Mouse (Mus musculus) forebrain, embryonic 14.5 days (tissue): Measurements from ENCODE around the gene Angptl8. TPM values are rescaled to one million over a fixed set of nuclear protein-coding genes. Genes with fewer than 3 reads are reported as not detected.
A peak's percentile ranks its signal among the peaks of the same experiment; 100 is the strongest.

Source experiments
- ATAC-seq: fragments of 200-750 bp; cut with Nextera tagmentation; 2 replicates; pipeline ENCODE4 v1.8.0; 2017; ENCODE audit warnings: mild to moderate bottlenecking, moderate library complexity
- DNase-seq: peaks from one replicate; pipeline ENCODE4 v3.0.0-alpha.2; 2015; ENCODE audit warnings: low spot score
- H3K27ac ChIP-seq: fragments of 300-500 bp; sonication (generic); 2 replicates; pipeline ENCODE4 v1.5.1; 2014; ENCODE audit warnings: low read depth, mild to moderate bottlenecking, control low read depth, low read length, moderate library complexity
- H3K27me3 ChIP-seq: fragments of 300-500 bp; sonication (generic); replicated peaks from 2 replicates; pipeline ENCODE4 v1.6.1; 2014; ENCODE audit warnings: low read length, control low read depth, mixed read lengths; ENCODE audit not compliant: control insufficient read depth, insufficient read depth
- H3K36me3 ChIP-seq: fragments of 300-500 bp; sonication (generic); 2 replicates; pipeline ENCODE4 v1.6.1; 2014; ENCODE audit warnings: low read length, control low read depth; ENCODE audit not compliant: control insufficient read depth, insufficient read depth
- H3K4me1 ChIP-seq: fragments of 300-500 bp; sonication (generic); 2 replicates; pipeline ENCODE4 v1.6.1; 2014; ENCODE audit warnings: antibody characterized with exemption, low read length, control low read depth; ENCODE audit not compliant: control insufficient read depth, insufficient read depth
- H3K4me2 ChIP-seq: fragments of 300-500 bp; sonication (generic); 2 replicates; pipeline ENCODE4 v1.6.1; 2014; ENCODE audit warnings: mild to moderate bottlenecking, control low read depth, low read length
- H3K4me3 ChIP-seq: fragments of 300-500 bp; sonication (generic); 2 replicates; pipeline ENCODE4 v1.5.1; 2014; ENCODE audit warnings: low read depth, low read length, control low read depth
- H3K9ac ChIP-seq: fragments of 300-500 bp; sonication (generic); 2 replicates; pipeline ENCODE4 v1.6.1; 2014; ENCODE audit warnings: mild to moderate bottlenecking, low read length, control low read depth, moderate library complexity
- H3K9me3 ChIP-seq: fragments of 300-500 bp; sonication (generic); replicated peaks from 2 replicates; pipeline ENCODE4 v1.6.1; 2016; ENCODE audit warnings: low read length, control low read depth, mixed read lengths; ENCODE audit not compliant: control insufficient read depth
- WGBS: fragments of 180-500 bp; shearing (Covaris S2); extraction: QIAGEN DNeasy Blood & Tissue Kit; methylation state at CpG from one replicate; pipeline ENCODE4 v1.1.7; 2014; 5-methylcytosine and 5-hydroxymethylcytosine counted together
- polyA plus RNA-seq: library from polyadenylated mRNA; unstranded; fragments of >200 nt; fragmentation: Nextera tagmentation; extraction: Ambion mirVana; gene quantifications from 2 replicates; pipeline ENCODE4 v1.2.1, GENCODE M21; 2014

Gene Angptl8
- polyA plus RNA-seq, 1 experiment from 2014 or later, result not detected

DNA sequence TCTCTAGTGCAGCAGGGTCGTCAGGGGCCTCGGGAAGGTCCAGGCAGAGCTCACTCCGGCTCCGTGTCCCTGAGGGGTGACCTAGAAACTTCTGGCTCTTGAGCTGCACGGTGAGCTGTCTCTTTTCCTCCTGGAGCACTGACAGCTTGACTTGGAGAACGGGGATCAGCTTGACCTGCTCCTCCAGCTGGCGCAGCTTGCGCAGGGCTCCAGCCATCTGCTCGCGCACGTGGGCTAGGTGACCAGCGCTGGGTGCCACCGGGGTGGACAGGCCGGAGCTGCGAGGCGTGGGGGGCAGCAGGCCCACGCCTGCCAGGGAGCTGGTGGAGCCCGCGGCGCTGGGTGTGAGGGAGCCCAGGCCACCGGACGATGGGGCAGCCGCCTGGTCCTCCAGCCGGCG lies 40.4 kb upstream of the Angptl8 start:
- Histone ChIP-seq H3K9ac (no peak overlapping the region), H3K9me3 (no peaks in the 10 kb centered on the region), H3K36me3 (no peaks in the 10 kb centered on the region), H3K4me3 (no peak overlapping the region), H3K4me2 (no peak overlapping the region), H3K4me1 (peaks cover 7% of the 10 kb centered on the region), H3K27me3 (no peaks in the 10 kb centered on the region), H3K27ac (no peak overlapping the region)
- no peak for ATAC-seq
- DNase-seq, result no peak
- 96% methylated on average over 25 of the region's 25 CpGs for WGBS

DNA sequence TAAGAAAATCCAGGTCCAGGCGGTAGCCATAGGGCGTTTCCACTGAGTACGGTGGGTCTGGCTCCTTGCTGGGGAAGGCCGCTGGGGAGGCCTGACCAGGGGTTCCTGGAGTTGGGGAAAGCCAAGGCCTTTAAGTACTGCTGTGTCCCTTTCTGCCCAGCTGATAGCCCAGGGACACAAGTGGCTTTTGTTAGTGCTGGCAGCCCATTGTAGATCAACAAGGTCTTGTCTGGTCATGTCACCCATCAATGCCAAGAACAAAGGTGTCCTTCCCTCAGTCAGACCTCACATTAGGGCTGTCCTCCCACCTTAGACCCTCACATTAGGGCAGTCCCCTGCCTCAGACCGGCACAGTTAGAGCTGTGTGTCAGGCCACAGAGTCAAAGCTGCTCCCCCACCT lies 39.7 kb upstream of the Angptl8 start:
- Histone ChIP-seq H3K27ac (no peak overlapping the region), H3K27me3 (no peaks in the 10 kb centered on the region), H3K9me3 (no peaks in the 10 kb centered on the region), H3K4me2 (no peak overlapping the region), H3K4me3 (no peak overlapping the region), H3K36me3 (no peaks in the 10 kb centered on the region), H3K9ac (no peak overlapping the region), H3K4me1 (peaks cover 7% of the 10 kb centered on the region)
- WGBS, result 90% methylated on average over 5 of the region's 5 CpGs
- no peak for ATAC-seq
- no peak for DNase-seq

- no peak overlapping the region for H3K9ac ChIP-seq
- WGBS, result 77% methylated on average over 3 of the region's 3 CpGs
- H3K9me3 ChIP-seq, result no peaks in the 10 kb centered on the region
- no peak for ATAC-seq
- H3K36me3 ChIP-seq, result no peaks in the 10 kb centered on the region
- no peak for DNase-seq
- no peak overlapping the region for H3K27ac ChIP-seq
- H3K4me3 ChIP-seq, result no peak overlapping the region
- H3K4me2 ChIP-seq, result no peak overlapping the region
- peaks cover 7% of the 10 kb centered on the region for H3K4me1 ChIP-seq
- H3K27me3 ChIP-seq, result no peaks in the 10 kb centered on the region
Measured at GRCm38 (mm10) chr9:21796259-21796658, 39.1 kb upstream of the Angptl8 start.

DNA sequence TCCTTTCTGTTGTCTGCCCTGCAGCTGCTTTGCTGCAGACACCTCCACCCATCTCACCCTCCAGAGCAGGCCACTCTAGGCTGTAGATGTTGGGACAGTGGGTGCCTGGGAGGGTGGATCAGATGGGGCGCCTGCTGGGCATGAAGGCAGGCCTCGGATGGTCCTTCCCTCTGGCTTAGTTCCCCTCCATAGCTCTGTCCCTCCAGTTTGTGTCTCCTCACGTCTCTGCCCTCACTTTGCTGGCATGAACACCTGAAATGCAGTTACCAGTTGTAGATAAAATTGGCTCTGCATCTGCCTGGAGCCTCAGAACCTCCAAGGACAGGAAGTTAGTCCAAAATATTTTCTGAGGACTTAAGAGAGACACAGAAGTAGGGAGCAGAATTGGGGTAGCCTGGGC lies 38.4 kb upstream of the Angptl8 start:
- WGBS, result 83% methylated on average over 3 of the region's 3 CpGs
- no peak overlapping the region for H3K4me3 ChIP-seq
- no peak for DNase-seq
- no peaks in the 10 kb centered on the region for H3K27me3 ChIP-seq
- H3K27ac ChIP-seq, result no peak overlapping the region
- H3K9me3 ChIP-seq, result no peaks in the 10 kb centered on the region
- no peak for ATAC-seq
- no peak overlapping the region for H3K9ac ChIP-seq
- no peaks in the 10 kb centered on the region for H3K36me3 ChIP-seq
- H3K4me2 ChIP-seq, result no peak overlapping the region
- H3K4me1 ChIP-seq, result peaks cover 7% of the 10 kb centered on the region

GRCm38 (mm10) chr9:21797921-21798344 lies 37.4 kb upstream of the Angptl8 start:
- peaks cover 7% of the 10 kb centered on the region for H3K4me1 ChIP-seq
- DNase-seq, result peak; percentile 28
- H3K36me3 ChIP-seq, result no peaks in the 10 kb centered on the region
- under 1% methylated on average over 26 of the region's 26 CpGs for WGBS
- H3K9me3 ChIP-seq, result no peaks in the 10 kb centered on the region
- peak; percentile 59 for ATAC-seq
- peak overlapping the region; percentile 68 for H3K9ac ChIP-seq
- H3K27me3 ChIP-seq, result no peaks in the 10 kb centered on the region
- H3K27ac ChIP-seq, result peak overlapping the region; percentile 52; the same call in 1 of the 2 replicates
- H3K4me3 ChIP-seq, result peak overlapping the region; percentile 51
- peak overlapping the region; percentile 87 for H3K4me2 ChIP-seq

GRCm38 (mm10) chr9:21798345-21799009 lies 36.8 kb upstream of the Angptl8 start, which contains the start of gene Kank2:
Gene Kank2, minus strand, starts transcription at chr9:21798744.
- Histone ChIP-seq H3K36me3 (no peaks in the 10 kb centered on the region), H3K9ac (peak within 1 kb of the TSS; percentile 68), H3K4me3 (peak within 1 kb of the TSS; percentile 51), H3K4me2 (peak within 1 kb of the TSS; percentile 87), H3K4me1 (peaks cover 7% of the 10 kb centered on the region), H3K27me3 (no peaks in the 10 kb centered on the region), H3K27ac (peak within 1 kb of the TSS; percentile 52; the same call in 1 of the 2 replicates), H3K9me3 (no peaks in the 10 kb centered on the region)
- ATAC-seq (peak; percentile 86), DNase-seq (peak; percentile 74)
- under 1% methylated on average over 50 of the region's 52 CpGs for WGBS

DNA sequence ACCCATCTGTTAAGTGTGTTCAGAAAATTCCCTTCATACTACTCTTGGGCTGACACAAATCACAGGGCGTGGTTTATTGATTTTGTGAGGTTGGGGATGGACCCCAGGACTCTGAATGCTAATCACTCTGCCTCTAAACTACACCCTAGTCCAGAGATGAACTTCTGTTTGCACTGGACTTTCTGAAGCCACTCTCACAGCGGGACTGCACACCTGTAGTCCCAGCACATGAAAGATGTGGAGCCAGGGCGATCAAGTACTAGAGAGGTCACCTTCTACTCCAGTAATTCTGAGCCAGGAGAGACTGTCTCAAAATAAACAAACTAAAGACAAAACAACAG lies 36.3 kb upstream of the Angptl8 start:
- H3K4me3 ChIP-seq, result peak overlapping the region; percentile 51; the same call in 1 of the 2 replicates

GRCm38 (mm10) chr9:21801121-21801520 lies 34.2 kb upstream of the Angptl8 start:
- H3K4me1 ChIP-seq, result peaks cover 7% of the 10 kb centered on the region
- H3K9ac ChIP-seq, result no peak overlapping the region
- H3K27ac ChIP-seq, result no peak overlapping the region
- no peaks in the 10 kb centered on the region for H3K9me3 ChIP-seq
- no peak overlapping the region for H3K4me2 ChIP-seq
- WGBS, result 74% methylated on average over 7 of the region's 7 CpGs
- H3K4me3 ChIP-seq, result no peak overlapping the region
- no peaks in the 10 kb centered on the region for H3K27me3 ChIP-seq
- ATAC-seq (no peak), DNase-seq (no peak)
- no peaks in the 10 kb centered on the region for H3K36me3 ChIP-seq

More for the DNA sequence above, 36.3 kb upstream of the Angptl8 start:
- Histone ChIP-seq H3K27ac (no peak overlapping the region), H3K9me3 (no peaks in the 10 kb centered on the region), H3K4me1 (peaks cover 7% of the 10 kb centered on the region), H3K9ac (no peak overlapping the region), H3K27me3 (no peaks in the 10 kb centered on the region), H3K36me3 (no peaks in the 10 kb centered on the region), H3K4me2 (peak overlapping the region; percentile 87)
- WGBS, result 57% methylated on average over 3 of the region's 3 CpGs
- ATAC-seq (no peak), DNase-seq (no peak)

- H3K36me3 ChIP-seq, result no peaks in the 10 kb centered on the region
- DNase-seq (no peak), ATAC-seq (no peak)
- H3K9ac ChIP-seq, result no peak overlapping the region
- H3K9me3 ChIP-seq, result no peaks in the 10 kb centered on the region
- WGBS, result 94% methylated on average over 7 of the region's 7 CpGs
- peaks cover 7% of the 10 kb centered on the region for H3K4me1 ChIP-seq
- no peak overlapping the region for H3K4me3 ChIP-seq
- no peak overlapping the region for H3K27ac ChIP-seq
- no peak overlapping the region for H3K4me2 ChIP-seq
- H3K27me3 ChIP-seq, result no peaks in the 10 kb centered on the region
Measured at GRCm38 (mm10) chr9:21801591-21801990, 33.7 kb upstream of the Angptl8 start.
